Mouse (Mus musculus) midbrain, embryonic 14.5 days (tissue): ENCODE data around the gene Dppa5a. TPM values are rescaled to one million over a fixed set of nuclear protein-coding genes. Genes with fewer than 3 reads are reported as not detected.

Experiments
- ATAC-seq: fragments of 200-750 bp; cut with Nextera tagmentation; 2 replicates; pipeline ENCODE4 v1.8.0; 2017; ENCODE audit warnings: moderate number of reproducible peaks, moderate library complexity; ENCODE audit not compliant: low FRiP score, low TSS enrichment
- DNase-seq: peaks from one replicate; pipeline ENCODE4 v3.0.0-alpha.2; 2015
- H3K27ac ChIP-seq: fragments of 300-500 bp; sonication (generic); replicated peaks from 2 replicates; pipeline ENCODE4 v1.5.1; 2014; ENCODE audit warnings: mild to moderate bottlenecking, low read depth, low read length, moderate library complexity
- H3K27me3 ChIP-seq: fragments of 300-500 bp; sonication (generic); 2 replicates; pipeline ENCODE4 v1.6.1; 2014; ENCODE audit warnings: low read length, control low read depth, mixed read lengths; ENCODE audit not compliant: control insufficient read depth, insufficient read depth
- H3K36me3 ChIP-seq: fragments of 300-500 bp; sonication (generic); 2 replicates; pipeline ENCODE4 v1.6.1; 2014; ENCODE audit warnings: low read length, control low read depth; ENCODE audit not compliant: control insufficient read depth, insufficient read depth
- H3K4me1 ChIP-seq: fragments of 300-500 bp; sonication (generic); 2 replicates; pipeline ENCODE4 v1.6.1; 2014; ENCODE audit warnings: mild to moderate bottlenecking, antibody characterized with exemption, low read length, control low read depth; ENCODE audit not compliant: control insufficient read depth, insufficient read depth
- H3K4me2 ChIP-seq: fragments of 300-500 bp; sonication (generic); 2 replicates; pipeline ENCODE4 v1.6.1; 2014; ENCODE audit warnings: mild to moderate bottlenecking, low read length, moderate library complexity
- H3K4me3 ChIP-seq: fragments of 300-500 bp; sonication (generic); replicated peaks from 2 replicates; pipeline ENCODE4 v1.5.1; 2014; ENCODE audit warnings: low read depth, low read length
- H3K9ac ChIP-seq: fragments of 300-500 bp; sonication (generic); replicated peaks from 2 replicates; pipeline ENCODE4 v1.6.1; 2014; ENCODE audit warnings: mild to moderate bottlenecking, low read length, moderate library complexity
- H3K9me3 ChIP-seq: fragments of 300-500 bp; sonication (generic); 2 replicates; pipeline ENCODE4 v1.6.1; 2016; ENCODE audit warnings: low read length, control low read depth, mixed read lengths; ENCODE audit not compliant: control insufficient read depth
- WGBS: fragments of 180-500 bp; shearing (Covaris S2); extraction: QIAGEN DNeasy Blood & Tissue Kit; methylation state at CpG from one replicate; pipeline ENCODE4 v1.1.7; 2014; 5-methylcytosine and 5-hydroxymethylcytosine counted together
- polyA plus RNA-seq: library from polyadenylated mRNA; unstranded; fragments of >200 nt; fragmentation: Nextera tagmentation; extraction: Ambion mirVana; gene quantifications from 2 replicates; pipeline ENCODE4 v1.2.1, GENCODE M21; 2014

The Dppa5a gene
- polyA plus RNA-seq, 1 experiment from 2014 or later, result 5.9 TPM

DNA sequence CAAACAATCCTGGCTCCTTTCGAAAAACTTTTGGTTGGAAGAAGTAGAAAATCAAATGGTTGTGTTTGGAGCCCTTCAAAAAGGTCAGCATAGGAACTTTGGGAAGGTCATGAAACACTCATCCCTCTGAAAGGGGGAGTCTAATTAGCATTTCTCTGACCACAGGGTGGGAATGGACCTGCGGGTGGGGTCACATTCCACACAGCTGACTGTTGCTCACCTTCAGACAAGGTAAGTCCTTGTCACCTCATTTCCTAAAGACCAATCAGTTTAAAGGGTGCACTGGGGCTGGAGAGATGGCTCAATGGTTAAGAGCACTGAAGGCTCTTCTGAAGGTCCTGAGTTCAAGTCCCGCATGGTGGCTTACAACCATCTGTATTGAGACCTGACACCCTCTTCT, 3.5 kb upstream of the Dppa5a start:
- WGBS, result 93% methylated on average over 3 of the region's 3 CpGs
- Histone ChIP-seq H3K9ac (no peak overlapping the region), H3K4me2 (no peak overlapping the region), H3K9me3 (no peaks in the 10 kb centered on the region), H3K36me3 (no peaks in the 10 kb centered on the region), H3K27me3 (no peaks in the 10 kb centered on the region), H3K4me1 (no peaks in the 10 kb centered on the region), H3K27ac (no peak overlapping the region), H3K4me3 (no peak overlapping the region)
- DNase-seq (no peak), ATAC-seq (no peak)

DNA sequence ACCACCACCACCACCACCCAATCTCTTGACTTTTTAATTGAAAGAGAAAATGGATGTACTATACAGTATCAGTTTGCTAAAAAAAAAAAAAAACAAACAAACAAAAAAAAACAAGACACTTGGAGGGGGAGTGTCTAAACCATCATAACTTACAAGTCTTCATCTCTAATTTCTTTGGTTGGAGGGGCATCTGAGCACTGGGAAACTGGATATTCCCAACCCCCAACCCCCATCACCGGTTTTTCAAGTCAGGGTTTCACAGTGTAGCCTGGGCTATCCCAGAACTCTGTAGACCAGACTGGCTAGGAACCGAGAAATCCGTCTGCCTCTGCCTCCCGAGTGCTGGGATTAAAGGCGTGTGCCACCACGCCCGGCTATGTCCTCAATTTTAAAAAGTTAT, 1.8 kb upstream of the Dppa5a start:
- H3K27me3 ChIP-seq, result no peaks in the 10 kb centered on the region
- H3K4me2 ChIP-seq, result no peak overlapping the region
- H3K9me3 ChIP-seq, result no peaks in the 10 kb centered on the region; the same call in 1 of the 2 replicates
- no peak overlapping the region for H3K4me3 ChIP-seq
- H3K36me3 ChIP-seq, result no peaks in the 10 kb centered on the region
- WGBS, result 90% methylated on average over 7 of the region's 7 CpGs
- ATAC-seq (no peak), DNase-seq (no peak)
- no peak overlapping the region for H3K27ac ChIP-seq
- H3K9ac ChIP-seq, result no peak overlapping the region
- H3K4me1 ChIP-seq, result no peaks in the 10 kb centered on the region

GRCm38 (mm10) chr9:78369349-78369748, 1.4 kb upstream of the Dppa5a start:
- DNase-seq (no peak), ATAC-seq (no peak)
- no peaks in the 10 kb centered on the region; the same call in 1 of the 2 replicates for H3K9me3 ChIP-seq
- no peak overlapping the region for H3K9ac ChIP-seq
- no peaks in the 10 kb centered on the region for H3K36me3 ChIP-seq
- 97% methylated on average over 2 of the region's 2 CpGs for WGBS
- H3K4me1 ChIP-seq, result no peaks in the 10 kb centered on the region
- no peaks in the 10 kb centered on the region for H3K27me3 ChIP-seq
- H3K4me2 ChIP-seq, result no peak overlapping the region
- H3K27ac ChIP-seq, result no peak overlapping the region
- no peak overlapping the region for H3K4me3 ChIP-seq

DNA sequence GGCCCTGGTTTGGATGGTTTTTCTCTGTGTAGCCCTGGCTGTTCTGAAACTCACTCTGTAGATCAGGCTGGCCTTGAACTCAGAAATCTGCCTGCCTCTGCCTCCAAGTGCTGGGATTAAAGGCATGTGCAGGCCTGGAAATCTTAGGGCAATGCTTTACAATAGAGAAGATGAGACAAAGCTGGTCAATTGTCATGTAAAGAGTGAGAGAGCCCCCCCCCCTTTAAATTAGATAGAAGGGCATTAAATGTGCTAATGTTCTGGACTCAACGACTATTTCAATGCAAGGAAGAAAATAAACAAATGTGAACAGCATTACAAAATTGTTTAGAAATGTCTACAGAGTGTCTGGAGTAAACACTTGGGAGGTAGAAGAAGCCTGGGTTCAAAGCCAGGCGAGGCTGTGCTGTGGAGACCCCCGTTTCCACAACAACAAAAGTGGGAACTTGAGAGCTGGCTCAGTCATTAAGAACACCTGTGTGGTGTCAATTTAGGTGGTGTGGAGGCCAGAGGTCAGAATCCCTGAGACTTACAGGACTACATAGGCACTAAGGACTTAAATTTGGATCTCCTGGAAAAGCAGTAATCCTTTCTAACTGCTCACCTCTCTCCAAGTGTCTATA, 805 bp upstream of the Dppa5a start:
- ATAC-seq, result no peak
- no peaks in the 10 kb centered on the region for H3K36me3 ChIP-seq
- 82% methylated on average over 3 of the region's 3 CpGs for WGBS
- H3K27me3 ChIP-seq, result no peaks in the 10 kb centered on the region
- no peak overlapping the region for H3K27ac ChIP-seq
- no peak for DNase-seq
- H3K4me2 ChIP-seq, result no peak overlapping the region
- no peak overlapping the region for H3K4me3 ChIP-seq
- no peaks in the 10 kb centered on the region; the same call in 1 of the 2 replicates for H3K9me3 ChIP-seq
- no peaks in the 10 kb centered on the region for H3K4me1 ChIP-seq
- H3K9ac ChIP-seq, result no peak overlapping the region

- ATAC-seq (no peak), DNase-seq (no peak)
- H3K4me2 ChIP-seq, result no peak overlapping the region
- H3K9ac ChIP-seq, result no peak overlapping the region
- no peak overlapping the region for H3K4me3 ChIP-seq
- no peaks in the 10 kb centered on the region for H3K27me3 ChIP-seq
- no peaks in the 10 kb centered on the region; the same call in 1 of the 2 replicates for H3K9me3 ChIP-seq
- 75% methylated on average over 13 of the region's 13 CpGs for WGBS
- no peaks in the 10 kb centered on the region for H3K36me3 ChIP-seq
- no peaks in the 10 kb centered on the region for H3K4me1 ChIP-seq
- no peak overlapping the region for H3K27ac ChIP-seq
These were observed 2.0 kb downstream of the Dppa5a start for GRCm38 (mm10) chr9:78365850-78366544.

DNA sequence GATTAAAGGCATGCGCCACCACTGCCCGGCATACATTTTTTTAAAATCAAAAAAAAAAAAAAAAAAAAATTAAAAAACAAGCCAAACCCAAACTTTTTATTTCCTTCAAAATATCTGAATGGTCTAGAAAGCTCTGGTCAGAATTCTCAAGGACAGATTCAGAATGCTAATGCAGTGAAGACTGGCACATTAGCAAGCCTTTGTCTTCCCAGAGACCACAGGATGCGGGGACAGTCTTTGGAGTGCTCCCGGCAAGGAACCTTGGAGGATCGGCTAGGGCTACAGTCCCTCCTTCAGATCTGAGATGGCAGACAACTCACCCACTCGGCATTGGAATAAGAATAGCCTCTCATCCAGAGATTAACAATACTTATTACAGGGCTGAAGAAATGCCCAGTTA, 3.3 kb downstream of the Dppa5a start:
- H3K27ac ChIP-seq, result no peak overlapping the region
- H3K9ac ChIP-seq, result no peak overlapping the region
- ATAC-seq (no peak), DNase-seq (no peak)
- no peaks in the 10 kb centered on the region; the same call in 1 of the 2 replicates for H3K9me3 ChIP-seq
- H3K4me2 ChIP-seq, result no peak overlapping the region
- no peaks in the 10 kb centered on the region for H3K4me1 ChIP-seq
- no peaks in the 10 kb centered on the region for H3K27me3 ChIP-seq
- H3K36me3 ChIP-seq, result no peaks in the 10 kb centered on the region
- no peak overlapping the region for H3K4me3 ChIP-seq
- 87% methylated on average over 6 of the region's 6 CpGs for WGBS

GRCm38 (mm10) chr9:78363374-78363773, 4.6 kb downstream of the Dppa5a start:
- DNase-seq (no peak), ATAC-seq (no peak)
- no peaks in the 10 kb centered on the region for H3K27me3 ChIP-seq
- H3K27ac ChIP-seq, result no peak overlapping the region
- no peak overlapping the region for H3K4me2 ChIP-seq
- 81% methylated on average over 6 of the region's 6 CpGs for WGBS
- H3K9me3 ChIP-seq, result no peaks in the 10 kb centered on the region; the same call in 1 of the 2 replicates
- H3K9ac ChIP-seq, result no peak overlapping the region
- no peaks in the 10 kb centered on the region for H3K36me3 ChIP-seq
- no peak overlapping the region for H3K4me3 ChIP-seq
- H3K4me1 ChIP-seq, result no peaks in the 10 kb centered on the region

GRCm38 (mm10) chr9:78360484-78360872, 7.5 kb downstream of the Dppa5a start:
- 47% methylated on average over 2 of the region's 2 CpGs for WGBS
- H3K9ac ChIP-seq, result no peak overlapping the region
- no peak overlapping the region for H3K4me2 ChIP-seq
- no peaks in the 10 kb centered on the region; the same call in 1 of the 2 replicates for H3K9me3 ChIP-seq
- DNase-seq (no peak), ATAC-seq (no peak)
- no peaks in the 10 kb centered on the region for H3K4me1 ChIP-seq
- no peak overlapping the region for H3K4me3 ChIP-seq
- H3K27ac ChIP-seq, result no peak overlapping the region
- no peaks in the 10 kb centered on the region for H3K36me3 ChIP-seq
- no peaks in the 10 kb centered on the region for H3K27me3 ChIP-seq
